Mouse (Mus musculus) liver, postnatal 0 days (tissue): Measurements from ENCODE around the gene Aldh3b1. TPM values are rescaled to one million over a fixed set of nuclear protein-coding genes. Genes with fewer than 3 reads are reported as not detected.

Experiments used
- ATAC-seq: fragments of 200-750 bp; cut with Nextera tagmentation; 2 replicates; pipeline ENCODE4 v1.8.0; 2017; ENCODE audit warnings: mild to moderate bottlenecking, moderate library complexity
- DNase-seq: peaks from one replicate; pipeline ENCODE4 v3.0.0-alpha.2; 2016
- H3K27ac ChIP-seq: fragments of 300-500 bp; sonication (generic); 2 replicates; pipeline ENCODE4 v1.5.1; 2014; ENCODE audit warnings: antibody characterized with exemption, moderate library complexity, mild to moderate bottlenecking, low read depth
- H3K27me3 ChIP-seq: fragments of 300-500 bp; sonication (generic); 2 replicates; pipeline ENCODE4 v1.6.1; 2014; ENCODE audit warnings: low read length, control low read depth, mixed read lengths; ENCODE audit not compliant: insufficient read depth
- H3K36me3 ChIP-seq: fragments of 300-500 bp; sonication (generic); replicated peaks from 2 replicates; pipeline ENCODE4 v1.6.1; 2014; ENCODE audit warnings: mild to moderate bottlenecking, control low read depth, low read length, moderate library complexity, mixed read lengths; ENCODE audit not compliant: insufficient read depth
- H3K4me1 ChIP-seq: fragments of 300-500 bp; sonication (generic); 2 replicates; pipeline ENCODE4 v1.6.1; 2014; ENCODE audit warnings: antibody characterized with exemption, mild to moderate bottlenecking, control low read depth; ENCODE audit not compliant: insufficient read depth
- H3K4me2 ChIP-seq: fragments of 300-500 bp; sonication (generic); 2 replicates; pipeline ENCODE4 v1.6.1; 2014; ENCODE audit warnings: low read depth, mild to moderate bottlenecking, low read length, moderate library complexity, mixed read lengths
- H3K4me3 ChIP-seq: fragments of 300-500 bp; sonication (generic); 2 replicates; pipeline ENCODE4 v1.5.1; 2014; ENCODE audit warnings: low read depth, low read length
- H3K9ac ChIP-seq: fragments of 300-500 bp; sonication (generic); replicated peaks from 2 replicates; pipeline ENCODE4 v1.6.1; 2014; ENCODE audit warnings: mild to moderate bottlenecking, moderate library complexity
- H3K9me3 ChIP-seq: fragments of 300-500 bp; sonication (generic); 2 replicates; pipeline ENCODE4 v1.6.1; 2016; ENCODE audit warnings: mild to moderate bottlenecking, control low read depth, low read length, mixed read lengths
- CTCF ChIP-seq: sonication (generic); IDR thresholded peaks from 2 replicates; pipeline ENCODE4 v1.5.1; 2016; ENCODE audit warnings: antibody characterized with exemption, low read depth
- EP300 ChIP-seq: IDR thresholded peaks from 2 replicates; pipeline ENCODE4 v1.6.1; 2016; ENCODE audit warnings: antibody characterized with exemption, low read depth, mild to moderate bottlenecking
- WGBS: fragments of 180-500 bp; shearing (Covaris S2); extraction: QIAGEN DNeasy Blood & Tissue Kit; methylation state at CpG from one replicate; pipeline ENCODE4 v1.1.7; 2014; ENCODE audit not compliant: insufficient replicate concordance; 5-methylcytosine and 5-hydroxymethylcytosine counted together
- polyA plus RNA-seq: library from polyadenylated mRNA; unstranded; fragments of >200 nt; fragmentation: Nextera tagmentation; extraction: Ambion mirVana; gene quantifications from 2 replicates; pipeline ENCODE4 v1.2.1, GENCODE M21; 2015

The Aldh3b1 gene
- polyA plus RNA-seq, 1 experiment from 2014 or later: 9.5 TPM

DNA sequence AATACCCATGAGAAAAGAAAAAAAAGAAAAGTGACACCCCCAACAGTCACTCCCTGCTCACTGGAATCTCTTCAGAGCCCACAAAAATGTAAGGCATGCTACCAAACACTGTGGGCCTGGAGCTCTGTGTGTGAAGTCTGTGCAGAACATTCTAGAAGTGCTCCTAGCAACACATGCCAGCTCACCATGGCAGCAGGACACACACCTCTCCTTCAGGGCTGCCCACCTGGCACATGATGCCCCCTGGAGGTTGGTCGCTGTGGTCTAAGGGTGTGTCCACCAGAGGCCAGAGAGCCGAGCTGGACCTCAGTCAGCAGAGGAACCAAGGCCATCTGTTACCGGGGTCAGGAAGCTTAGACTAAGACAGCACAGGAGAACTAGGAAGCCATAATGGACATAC lies 3.3 kb downstream of the Aldh3b1 start:
- H3K4me1 ChIP-seq: peaks cover 49% of the 10 kb centered on the region
- H3K9me3 ChIP-seq: no peaks in the 10 kb centered on the region
- DNase-seq: no peak
- H3K27me3 ChIP-seq: no peaks in the 10 kb centered on the region
- no peak overlapping the region for H3K9ac ChIP-seq
- no peaks in the 10 kb centered on the region for H3K36me3 ChIP-seq
- no peak overlapping the region for H3K4me3 ChIP-seq
- no peak for ATAC-seq
- H3K4me2 ChIP-seq: no peak overlapping the region
- TF ChIP-seq EP300 (no peak), CTCF (peak; percentile 28; the same call in 1 of the 2 replicates)
- WGBS: 59% methylated on average over 3 of the region's 3 CpGs
- H3K27ac ChIP-seq: no peak overlapping the region

DNA sequence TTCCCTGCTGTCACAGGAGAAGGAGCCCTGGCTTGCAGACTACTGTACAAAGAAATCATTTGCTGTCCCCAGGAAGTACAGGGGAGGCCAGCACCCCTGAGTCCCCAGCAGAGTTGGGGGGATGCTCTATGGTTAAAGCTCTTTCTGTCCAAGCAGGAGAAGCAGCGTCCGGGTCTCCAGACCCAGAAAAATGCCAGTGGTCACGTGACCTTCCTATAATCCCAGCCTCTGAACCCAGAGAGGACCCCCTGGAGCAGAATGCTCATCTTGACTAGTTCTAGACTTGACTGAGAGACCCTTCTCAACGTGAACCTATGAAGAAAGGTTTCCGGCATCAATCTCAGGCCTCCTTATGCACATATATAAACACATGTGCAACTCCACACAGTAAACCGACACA lies 3.7 kb downstream of the Aldh3b1 start:
- no peaks in the 10 kb centered on the region for H3K27me3 ChIP-seq
- H3K9me3 ChIP-seq: no peaks in the 10 kb centered on the region
- peaks cover 45% of the 10 kb centered on the region for H3K4me1 ChIP-seq
- H3K4me3 ChIP-seq: no peak overlapping the region
- H3K9ac ChIP-seq: no peak overlapping the region
- TF ChIP-seq EP300: no peak
- TF ChIP-seq CTCF: no peak
- H3K27ac ChIP-seq: no peak overlapping the region
- no peaks in the 10 kb centered on the region for H3K36me3 ChIP-seq
- ATAC-seq (no peak), DNase-seq (no peak)
- WGBS: 84% methylated on average over 6 of the region's 6 CpGs
- no peak overlapping the region for H3K4me2 ChIP-seq

GRCm38 (mm10) chr19:3924868-3925267 lies 4.7 kb downstream of the Aldh3b1 start:
- peak overlapping the region; percentile 18; the same call in 1 of the 2 replicates for H3K4me2 ChIP-seq
- TF ChIP-seq CTCF: no peak
- TF ChIP-seq EP300: no peak
- DNase-seq (no peak), ATAC-seq (no peak)
- no peaks in the 10 kb centered on the region for H3K9me3 ChIP-seq
- H3K9ac ChIP-seq: no peak overlapping the region
- WGBS: 74% methylated on average over 7 of the region's 7 CpGs
- no peaks in the 10 kb centered on the region for H3K27me3 ChIP-seq
- no peak overlapping the region for H3K4me3 ChIP-seq
- peaks cover 35% of the 10 kb centered on the region for H3K4me1 ChIP-seq
- H3K27ac ChIP-seq: peak overlapping the region; percentile 91; the same call in 1 of the 2 replicates
- H3K36me3 ChIP-seq: no peaks in the 10 kb centered on the region

GRCm38 (mm10) chr19:3924190-3924589 lies 5.4 kb downstream of the Aldh3b1 start:
- WGBS: 67% methylated on average over 8 of the region's 8 CpGs
- Histone ChIP-seq H3K4me2 (peak overlapping the region; percentile 18), H3K4me3 (no peak overlapping the region), H3K36me3 (no peaks in the 10 kb centered on the region), H3K27me3 (no peaks in the 10 kb centered on the region), H3K4me1 (peaks cover 28% of the 10 kb centered on the region), H3K9ac (peak overlapping the region; percentile 41), H3K9me3 (no peaks in the 10 kb centered on the region), H3K27ac (peak overlapping the region; percentile 91)
- ATAC-seq (no peak), DNase-seq (no peak)
- TF ChIP-seq EP300 (no peak), CTCF (no peak)

DNA sequence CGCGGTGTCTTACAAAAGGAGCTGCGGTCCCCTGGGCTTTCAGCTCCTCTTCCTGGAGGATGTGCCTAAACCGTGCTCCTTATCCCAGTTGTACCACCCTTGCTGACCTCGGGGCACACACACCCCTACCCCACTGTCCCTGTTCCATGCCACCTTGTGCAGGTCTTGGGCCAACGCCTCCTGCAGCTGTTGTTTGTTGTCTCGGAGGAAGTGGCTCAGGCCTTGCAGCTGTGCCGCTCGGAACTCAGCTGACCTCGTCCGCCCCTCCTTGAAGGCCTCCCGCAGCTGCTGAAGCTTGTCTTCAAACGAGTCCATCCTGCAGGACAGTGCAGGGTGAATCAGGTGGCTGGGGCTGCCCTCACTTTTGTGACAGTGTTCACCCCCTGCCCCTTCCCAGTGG lies 6.0 kb downstream of the Aldh3b1 start:
- ATAC-seq (peak; percentile 66), DNase-seq (peak; percentile 55)
- H3K4me1 ChIP-seq: peaks cover 23% of the 10 kb centered on the region
- no peaks in the 10 kb centered on the region for H3K36me3 ChIP-seq
- no peaks in the 10 kb centered on the region for H3K9me3 ChIP-seq
- peak overlapping the region; percentile 91 for H3K27ac ChIP-seq
- H3K4me3 ChIP-seq: no peak overlapping the region
- TF ChIP-seq EP300: no peak
- TF ChIP-seq CTCF: no peak
- no peaks in the 10 kb centered on the region for H3K27me3 ChIP-seq
- H3K9ac ChIP-seq: peak overlapping the region; percentile 41; the same call in 1 of the 2 replicates
- H3K4me2 ChIP-seq: peak overlapping the region; percentile 18; the same call in 1 of the 2 replicates
- 44% methylated on average over 13 of the region's 13 CpGs for WGBS

DNA sequence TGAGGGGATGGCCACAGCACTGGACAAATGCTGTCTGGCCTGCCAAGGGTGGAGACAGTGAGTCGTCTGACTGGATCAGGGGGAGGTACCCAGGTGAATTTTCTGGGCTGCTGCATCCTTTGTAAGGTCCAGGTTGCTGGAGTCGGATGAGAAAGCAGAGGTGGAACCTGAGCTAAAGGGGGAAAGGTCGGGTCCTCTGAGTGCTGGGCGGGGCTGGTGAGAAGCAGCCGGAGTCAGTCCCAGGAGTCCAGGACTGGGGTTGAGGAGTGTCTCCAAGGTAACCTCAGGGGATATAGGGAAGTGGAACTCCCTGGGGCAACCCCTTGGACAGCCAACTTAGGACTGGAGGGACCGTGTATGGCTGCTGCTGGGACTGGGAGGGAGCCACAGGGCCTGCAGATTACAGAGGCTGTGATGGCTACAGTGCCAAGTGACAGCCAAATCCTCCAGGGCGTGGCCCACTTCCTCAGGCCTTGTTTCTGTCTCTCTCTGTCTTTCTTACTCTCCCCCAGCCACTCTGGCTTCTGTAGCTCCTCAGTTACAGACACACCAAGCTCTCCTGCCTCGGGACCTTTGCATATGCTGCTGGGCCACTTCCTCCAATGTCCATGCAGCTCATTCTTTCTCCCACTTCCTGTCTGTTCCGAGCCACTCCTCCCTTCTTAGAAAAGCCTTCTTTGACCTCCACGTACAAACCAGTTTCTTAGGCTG lies 6.8 kb downstream of the Aldh3b1 start:
- DNase-seq (no peak), ATAC-seq (peak; percentile 28; the same call in 1 of the 2 replicates)
- Histone ChIP-seq H3K4me3 (no peak overlapping the region), H3K27me3 (no peaks in the 10 kb centered on the region), H3K4me2 (0 out of 2 replicates have a peak overlapping the region, but pooled peaks have one; percentile 8), H3K36me3 (no peaks in the 10 kb centered on the region), H3K4me1 (peaks cover 23% of the 10 kb centered on the region), H3K9ac (no peak overlapping the region), H3K9me3 (no peaks in the 10 kb centered on the region), H3K27ac (peak overlapping the region; percentile 91)
- 39% methylated on average over 10 of the region's 10 CpGs for WGBS
- TF ChIP-seq EP300: no peak
- no peak for TF ChIP-seq CTCF
